Mouse (Mus musculus) kidney, adult 18-20 months (tissue): ENCODE results near the gene 2210011C24Rik.
"Not testable (repeated sequence)": the region's sequence is repeated elsewhere in the genome, so short reads cannot be mapped to it uniquely, and the experiment has no call there.

Source experiments
- DNase-seq: peaks from one replicate; pipeline ENCODE4 v3.0.0; 2021

Gene 2210011C24Rik

DNA sequence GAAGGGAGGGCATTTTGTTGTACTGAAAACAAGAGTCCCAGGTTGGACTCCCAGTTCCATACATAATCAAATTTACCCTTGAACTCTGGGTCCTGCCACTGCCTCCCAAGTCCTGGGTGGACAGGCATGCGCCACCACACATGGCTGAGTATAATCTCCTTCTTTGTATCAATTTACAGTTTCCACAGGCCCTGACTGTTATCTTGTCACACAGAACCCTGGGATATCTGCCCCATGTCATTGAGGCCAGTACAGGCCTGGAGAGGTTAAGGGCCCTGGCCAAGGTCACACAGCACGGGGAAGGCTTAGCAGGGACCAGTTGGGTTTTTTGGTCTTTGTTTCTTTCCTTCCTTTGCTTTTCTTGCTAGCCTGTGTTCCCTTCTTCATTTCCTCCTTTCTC, 19.5 kb downstream of the 2210011C24Rik start:
- DNase-seq: no peak

DNA sequence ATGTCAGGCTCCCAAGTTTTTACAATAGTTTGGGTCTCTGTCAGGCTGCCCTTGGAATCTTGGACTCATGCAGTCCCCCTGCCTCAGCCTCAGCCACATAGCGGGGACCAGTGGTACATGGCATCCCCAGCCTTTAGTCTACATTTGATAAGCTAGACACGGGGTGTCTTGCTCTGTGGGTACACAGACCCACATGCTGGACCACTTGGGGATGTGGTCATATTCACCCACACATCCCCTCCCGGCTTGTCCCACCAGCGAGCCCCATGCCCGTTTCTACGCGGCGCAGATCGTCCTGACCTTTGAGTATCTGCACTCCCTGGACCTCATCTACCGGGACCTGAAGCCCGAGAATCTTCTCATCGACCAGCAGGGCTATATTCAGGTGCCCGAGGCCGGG, 21.8 kb downstream of the 2210011C24Rik start:
- no peak for DNase-seq

DNA sequence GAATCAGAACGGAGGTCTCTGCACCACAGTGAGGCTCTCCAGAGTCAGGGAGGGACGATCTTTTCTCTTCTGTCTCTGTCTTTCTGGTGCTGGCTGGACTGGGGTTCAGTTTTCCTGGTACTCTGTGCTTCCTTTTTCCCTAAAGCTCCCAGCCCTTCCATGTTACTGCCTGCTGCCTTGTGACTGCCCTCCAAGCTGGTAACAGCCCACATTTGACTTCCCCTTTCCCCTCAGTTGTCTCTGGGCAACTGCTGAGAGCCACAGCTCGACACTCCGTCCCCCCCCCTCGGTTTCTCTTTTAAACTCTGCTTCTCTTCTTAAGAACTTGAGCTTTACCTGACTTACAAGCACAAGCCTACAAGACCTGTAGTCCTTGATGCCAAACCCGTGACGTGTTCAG, 22.7 kb downstream of the 2210011C24Rik start:
- DNase-seq: no peak

DNA sequence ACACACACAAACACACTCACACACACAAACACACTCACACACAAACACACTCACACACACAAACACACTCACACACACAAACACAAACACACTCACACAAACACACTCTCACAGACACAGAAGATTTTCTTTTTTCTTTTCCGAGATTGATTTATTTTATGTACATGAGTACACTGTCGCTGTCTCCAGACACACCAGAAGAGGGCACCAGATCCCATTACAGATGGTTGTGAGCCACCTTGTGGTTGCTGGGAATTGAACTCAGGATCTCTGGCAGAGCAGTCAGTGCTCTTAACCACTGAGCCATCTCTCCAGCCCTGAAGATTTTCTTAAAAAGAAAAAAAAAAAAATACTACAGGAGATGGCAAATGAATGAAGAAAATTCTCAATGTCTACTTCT, 28.7 kb downstream of the 2210011C24Rik start:
- not testable (repeated sequence) for DNase-seq

DNA sequence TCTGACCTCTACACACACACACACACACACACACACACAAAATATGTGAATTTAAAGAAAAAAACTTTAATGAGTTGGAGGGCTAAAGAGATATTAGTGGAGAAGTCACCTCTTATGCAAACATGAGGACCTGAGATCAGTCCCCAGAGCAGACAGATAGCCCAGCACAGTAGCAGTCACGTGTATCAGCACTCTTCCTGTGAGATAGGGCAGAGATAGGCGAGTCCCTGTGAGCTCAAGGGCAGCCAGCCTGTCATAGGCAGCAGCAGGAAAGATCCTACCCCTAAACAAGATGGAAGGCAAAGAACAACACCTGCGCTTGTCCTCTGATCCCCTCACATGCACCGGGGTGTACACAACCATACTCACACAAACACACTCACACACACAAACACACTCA, 29.5 kb downstream of the 2210011C24Rik start:
- no peak for DNase-seq

DNA sequence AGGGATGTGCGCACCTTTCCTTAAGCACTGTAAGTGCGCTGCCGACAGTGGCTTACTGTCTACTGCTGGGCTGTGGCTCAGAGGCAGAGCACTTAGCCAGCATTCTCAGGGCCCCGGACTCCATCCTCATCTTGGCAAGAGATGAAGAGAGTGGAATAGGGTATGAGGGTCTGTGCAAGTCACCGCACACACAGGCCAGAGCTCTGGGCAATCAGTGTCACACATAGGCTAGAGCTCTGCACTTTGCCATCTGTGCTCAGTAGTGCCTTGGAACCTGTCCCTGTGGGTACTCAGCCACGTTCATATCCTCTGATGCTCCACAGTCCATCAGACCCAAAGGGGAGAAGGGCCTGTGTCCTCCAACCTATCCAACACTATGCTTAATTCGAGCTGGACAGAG, 30.4 kb downstream of the 2210011C24Rik start:
- no peak for DNase-seq

DNA sequence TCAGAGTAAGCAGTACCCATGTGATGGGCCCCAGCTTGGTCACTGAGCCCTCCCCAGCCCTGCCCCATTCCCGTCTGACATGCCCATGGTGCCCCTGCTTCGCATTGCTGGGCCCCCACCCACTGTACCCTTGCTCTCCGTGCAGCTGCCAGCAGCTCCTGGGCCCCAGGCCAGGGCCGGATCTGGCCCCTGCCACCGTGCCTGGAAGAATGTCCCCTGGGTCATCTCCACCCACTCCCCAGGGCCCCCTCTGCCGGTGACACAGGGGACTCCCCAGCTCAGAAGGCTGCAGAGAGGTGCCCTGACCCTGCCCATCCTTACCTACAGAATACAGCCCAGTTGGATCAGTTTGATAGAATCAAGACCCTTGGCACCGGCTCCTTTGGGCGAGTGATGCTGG, 31.1 kb downstream of the 2210011C24Rik start:
- no peak for DNase-seq

DNA sequence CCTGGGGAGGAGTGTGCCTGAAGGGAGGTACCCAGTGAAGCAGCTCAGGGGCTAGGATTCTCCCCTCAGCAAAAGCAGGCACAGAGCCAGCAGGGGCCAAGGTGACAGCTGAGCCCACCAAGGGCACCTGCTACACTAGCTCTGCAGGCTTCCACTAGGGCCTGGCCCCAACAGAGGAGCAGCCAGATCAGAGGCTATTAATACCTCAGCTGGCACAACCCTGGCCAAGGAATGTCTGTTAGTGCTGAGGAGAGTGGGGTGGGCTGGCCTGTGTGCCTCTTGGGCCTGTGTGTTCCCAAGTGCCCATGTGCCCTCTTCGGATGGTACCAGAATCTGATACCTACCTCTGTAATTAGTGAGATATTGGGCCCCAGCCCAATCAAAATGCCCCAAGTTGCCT, 31.7 kb downstream of the 2210011C24Rik start:
- DNase-seq: no peak

DNA sequence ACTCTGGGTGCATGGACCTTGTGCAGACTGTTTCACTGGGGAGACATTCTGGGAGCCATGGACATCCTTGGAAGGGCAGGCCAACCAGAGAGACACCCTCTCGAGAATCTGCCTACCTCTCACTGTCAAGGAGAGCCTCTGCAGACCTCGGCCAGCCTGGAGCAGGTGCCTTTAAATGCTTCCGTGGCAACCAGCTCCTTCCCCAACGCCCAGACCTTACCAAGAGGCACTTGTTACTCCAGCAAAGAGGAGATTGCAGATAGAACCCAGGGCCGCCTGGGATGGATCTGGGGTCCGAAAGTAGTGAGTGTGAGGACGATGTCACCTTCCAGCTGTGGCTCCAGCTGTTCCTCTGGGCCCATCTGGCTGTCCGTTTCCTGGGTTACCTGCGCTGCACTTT, 33.8 kb downstream of the 2210011C24Rik start:
- DNase-seq: no peak

DNA sequence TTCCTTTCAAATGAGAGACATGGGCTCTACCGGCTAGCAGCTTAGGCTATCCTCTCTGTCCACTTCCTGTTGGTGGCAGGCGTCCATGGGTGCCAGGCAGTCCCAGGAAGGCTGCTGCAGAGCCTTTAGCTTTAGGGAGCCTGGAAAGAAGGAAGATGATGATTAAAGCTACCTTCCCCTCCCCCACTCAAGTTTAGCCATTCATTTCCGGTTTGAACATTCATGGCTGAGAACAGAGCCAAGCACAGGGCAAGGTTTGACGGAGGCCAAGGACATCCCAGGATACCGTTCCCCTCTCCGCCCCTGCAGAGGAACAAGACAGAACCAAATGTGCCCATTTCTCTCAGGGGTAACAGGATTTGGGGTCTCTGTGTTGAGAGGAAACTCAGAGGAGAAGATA, 34.3 kb downstream of the 2210011C24Rik start:
- DNase-seq: peak; percentile 42

DNA sequence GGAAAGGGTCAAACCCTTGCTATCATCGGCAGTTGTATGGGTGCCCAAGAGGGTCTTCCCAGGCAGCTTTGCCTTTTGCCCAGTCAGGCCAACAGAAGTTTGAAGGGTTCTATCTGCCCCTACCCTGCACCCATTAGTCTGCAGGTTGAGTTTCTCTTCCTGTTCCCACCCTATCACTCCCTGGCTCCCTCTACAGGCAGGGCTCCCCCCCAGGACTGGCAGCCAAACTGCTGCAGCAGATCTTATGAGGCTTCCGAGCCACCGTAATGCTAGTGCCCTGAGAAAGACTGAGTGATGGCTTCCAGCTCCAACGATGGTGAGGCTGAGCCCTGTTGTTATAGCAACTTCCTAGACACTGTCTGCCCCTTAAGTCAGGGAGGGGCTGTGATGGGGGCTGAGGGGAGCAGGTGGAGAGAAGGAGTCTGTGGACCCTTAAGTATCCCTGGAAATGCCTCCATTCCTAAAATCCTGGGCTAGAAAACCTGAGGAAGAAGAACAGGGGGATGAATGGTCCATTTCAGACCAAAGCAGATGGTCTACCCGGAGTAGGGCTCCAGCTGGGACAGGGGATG, 35.1 kb downstream of the 2210011C24Rik start:
- DNase-seq: no peak

DNA sequence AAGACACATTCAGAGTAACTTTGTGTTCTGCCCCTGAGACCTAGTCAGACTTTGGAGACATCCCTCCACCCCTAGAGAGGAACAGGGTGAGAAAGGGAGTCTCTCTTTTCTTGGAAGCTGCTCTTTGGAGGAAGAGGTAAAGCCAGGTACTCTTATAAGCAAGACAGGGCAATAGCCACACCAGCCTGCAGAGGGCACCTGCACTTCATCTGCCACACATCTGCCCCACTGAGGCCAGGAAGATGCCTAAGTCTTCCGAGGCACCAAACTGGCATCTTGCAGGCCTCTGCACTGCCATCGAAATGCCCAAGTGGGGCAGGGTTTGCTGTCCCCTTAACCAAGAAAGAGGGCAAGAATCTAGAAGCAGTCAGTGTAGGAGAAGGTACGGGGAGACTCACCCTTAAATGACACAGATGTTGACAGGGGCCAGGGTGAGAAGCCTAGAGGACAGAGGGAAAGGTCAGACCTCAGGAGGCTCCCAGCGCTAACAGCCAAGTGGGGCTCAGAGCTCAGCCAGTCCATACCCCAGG, 35.8 kb downstream of the 2210011C24Rik start:
- peak; percentile 58 for DNase-seq

DNA sequence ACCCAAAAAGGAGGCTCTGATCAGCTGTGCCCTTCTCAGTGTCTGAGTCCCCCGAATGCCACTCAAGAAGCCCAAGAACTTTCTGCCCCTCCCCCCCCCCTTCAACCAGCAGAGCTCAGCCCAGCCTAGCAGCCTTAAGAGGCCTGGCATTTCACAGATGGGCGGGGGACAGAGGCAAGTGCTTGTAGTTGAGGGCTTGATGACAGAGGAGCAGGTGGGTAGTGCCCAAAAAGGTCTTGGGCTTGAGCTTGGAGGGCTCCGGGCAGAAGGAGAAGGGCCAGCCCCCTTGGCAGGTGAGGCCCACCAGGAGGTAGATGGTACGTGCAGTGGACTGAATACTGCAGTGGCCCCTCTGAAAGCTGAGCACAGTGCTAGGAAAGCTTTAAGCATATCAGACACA, 37.5 kb downstream of the 2210011C24Rik start:
- DNase-seq: no peak

DNA sequence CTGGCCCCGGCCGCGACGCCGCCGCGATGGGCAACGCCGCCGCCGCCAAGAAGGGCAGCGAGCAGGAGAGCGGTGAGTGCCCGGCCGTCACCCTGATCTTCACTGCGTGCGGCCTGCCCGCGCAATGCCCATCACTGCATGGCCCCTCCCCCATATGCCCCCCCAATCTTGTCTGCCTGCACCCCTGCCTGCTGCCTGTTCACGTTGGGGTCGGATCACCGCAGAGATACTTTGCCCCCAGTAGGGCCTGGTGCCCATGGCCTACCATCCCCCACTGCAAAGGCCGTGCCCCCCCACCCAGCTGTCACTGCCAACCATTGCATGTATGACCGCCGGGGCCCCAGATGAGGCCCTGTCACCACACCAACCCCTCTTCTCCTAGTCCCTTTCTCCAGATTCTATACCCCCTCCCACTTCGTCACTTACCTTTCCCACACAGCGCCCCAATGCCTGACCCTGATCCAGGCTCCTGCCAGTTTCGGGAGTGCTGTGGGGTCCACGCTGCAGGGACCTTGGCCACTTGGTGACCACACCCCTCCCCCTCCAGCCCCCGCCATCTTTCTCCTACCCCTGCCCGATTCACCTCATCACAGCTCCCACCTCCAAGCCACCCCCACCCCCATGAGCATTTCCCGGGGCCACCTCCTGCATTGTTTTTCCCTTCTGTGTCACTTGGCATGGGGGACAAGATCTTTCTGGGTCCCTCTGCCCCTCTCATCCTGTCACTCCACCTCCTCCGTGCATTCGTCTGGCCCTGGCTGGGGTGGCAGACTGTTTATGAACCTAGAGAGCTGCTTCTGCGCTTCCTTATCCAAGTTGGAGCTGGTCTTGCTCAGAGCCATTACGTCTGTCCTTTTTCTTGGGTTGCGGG, 38.6 kb downstream of the 2210011C24Rik start:
- no peak for DNase-seq

DNA sequence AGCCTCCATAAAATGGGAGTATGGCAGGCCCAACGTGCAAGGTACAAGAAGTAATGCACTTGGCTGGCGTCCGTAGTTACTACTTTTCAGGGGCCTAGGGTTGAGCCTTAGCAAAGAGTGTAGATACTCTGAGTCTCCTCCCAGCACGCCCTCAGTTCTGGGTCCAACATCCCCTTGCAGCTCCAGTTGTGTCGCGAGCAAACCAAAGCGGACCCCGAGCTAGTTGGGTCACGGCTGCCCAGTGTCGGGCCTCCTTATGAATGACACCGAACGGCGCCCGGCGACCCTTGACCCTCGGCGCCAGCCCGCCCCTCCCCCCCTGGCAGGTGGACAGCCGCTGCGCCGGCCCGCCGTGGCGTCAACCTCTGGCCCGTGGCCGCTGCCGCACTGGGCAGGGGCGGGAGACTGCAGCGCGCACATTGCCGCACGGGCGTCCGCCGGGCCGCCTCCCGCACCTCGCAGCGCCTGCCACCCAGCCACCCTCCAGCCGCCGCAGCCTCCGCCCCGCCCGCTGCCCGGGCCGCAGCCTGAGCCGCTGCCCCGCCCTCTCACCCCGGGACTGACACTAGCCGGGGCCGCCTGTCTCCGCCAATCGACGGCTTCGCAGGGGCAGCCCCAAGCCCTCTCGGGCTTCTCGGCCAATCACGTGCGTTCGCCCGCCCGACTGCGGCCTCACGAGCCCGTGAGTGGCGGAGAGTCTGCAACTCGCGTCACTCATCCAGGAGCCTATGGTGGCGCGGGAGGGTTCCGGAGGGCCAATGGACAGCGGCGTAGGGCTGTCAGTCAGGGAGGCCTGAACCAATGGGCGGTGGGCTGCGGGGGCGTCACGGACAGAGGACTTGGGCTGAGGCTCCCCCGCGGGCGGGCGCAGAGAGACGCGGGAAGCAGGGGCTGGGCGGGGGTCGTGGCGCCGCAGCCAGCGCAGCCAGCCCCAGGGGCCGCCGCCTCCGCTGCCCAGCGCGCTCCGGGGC, 39.5 kb downstream of the 2210011C24Rik start, which contains the start of gene Prkaca:
TSS of gene Prkaca (plus strand) at position 844 of the 971 bp plus-strand sequence.
- peak; percentile 96 for DNase-seq

DNA sequence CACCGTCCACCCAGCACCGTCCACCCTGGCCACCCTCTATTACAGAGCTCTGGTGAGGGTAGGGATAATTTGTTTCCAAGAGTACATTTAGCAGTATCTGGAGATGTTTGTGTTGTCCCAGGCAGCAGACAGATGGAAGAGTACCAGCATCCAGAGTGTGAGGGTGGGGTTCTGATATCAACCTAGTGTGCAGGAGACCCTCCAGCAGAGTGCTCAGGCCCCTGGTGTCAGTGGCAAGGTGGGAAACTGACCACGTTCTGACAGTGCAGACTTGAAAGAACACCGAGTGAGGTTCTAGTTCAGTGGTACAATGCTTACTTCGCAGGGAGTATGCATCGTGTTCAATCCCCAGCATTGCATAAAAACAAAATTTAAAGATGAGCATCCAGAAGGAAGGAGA, 40.3 kb downstream of the 2210011C24Rik start:
- DNase-seq: no peak

DNA sequence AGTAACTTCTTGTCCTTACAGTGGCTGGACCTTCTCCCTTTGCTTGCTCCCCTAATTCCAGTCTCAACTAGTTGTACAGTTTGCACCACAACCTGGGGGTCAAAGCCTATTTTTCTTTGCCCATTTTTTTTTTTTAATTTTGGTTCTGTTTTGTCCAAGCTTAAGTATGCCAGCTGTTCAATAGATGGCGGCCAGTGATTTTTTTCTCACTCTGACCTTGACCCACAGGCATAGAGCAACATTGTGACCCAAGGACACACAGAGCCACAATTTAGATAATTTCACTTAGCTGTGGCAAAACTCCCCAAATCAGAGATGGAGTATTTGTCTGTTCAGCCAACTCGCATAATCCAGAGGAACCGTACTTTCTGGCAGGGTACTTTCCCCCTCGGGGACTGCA, 40.9 kb downstream of the 2210011C24Rik start:
- no peak for DNase-seq

DNA sequence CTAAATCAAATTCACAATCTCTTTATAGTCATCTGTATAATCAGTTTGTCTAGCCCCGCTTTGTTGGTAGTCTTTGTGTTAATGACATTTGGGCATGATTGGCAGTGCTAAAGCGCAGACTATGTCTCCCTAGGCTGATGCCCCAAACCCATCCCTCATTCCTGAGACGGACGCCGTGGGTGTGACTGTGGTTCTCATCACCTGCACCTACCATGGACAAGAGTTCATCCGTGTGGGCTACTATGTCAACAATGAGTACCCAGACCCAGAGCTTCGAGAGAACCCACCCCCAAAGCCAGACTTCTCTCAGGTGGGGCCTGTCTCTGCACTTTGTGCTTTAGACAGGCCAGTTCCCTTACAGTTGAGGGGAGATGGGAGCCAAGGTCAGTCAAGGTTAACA, 44.3 kb downstream of the 2210011C24Rik start:
- DNase-seq: no peak

DNA sequence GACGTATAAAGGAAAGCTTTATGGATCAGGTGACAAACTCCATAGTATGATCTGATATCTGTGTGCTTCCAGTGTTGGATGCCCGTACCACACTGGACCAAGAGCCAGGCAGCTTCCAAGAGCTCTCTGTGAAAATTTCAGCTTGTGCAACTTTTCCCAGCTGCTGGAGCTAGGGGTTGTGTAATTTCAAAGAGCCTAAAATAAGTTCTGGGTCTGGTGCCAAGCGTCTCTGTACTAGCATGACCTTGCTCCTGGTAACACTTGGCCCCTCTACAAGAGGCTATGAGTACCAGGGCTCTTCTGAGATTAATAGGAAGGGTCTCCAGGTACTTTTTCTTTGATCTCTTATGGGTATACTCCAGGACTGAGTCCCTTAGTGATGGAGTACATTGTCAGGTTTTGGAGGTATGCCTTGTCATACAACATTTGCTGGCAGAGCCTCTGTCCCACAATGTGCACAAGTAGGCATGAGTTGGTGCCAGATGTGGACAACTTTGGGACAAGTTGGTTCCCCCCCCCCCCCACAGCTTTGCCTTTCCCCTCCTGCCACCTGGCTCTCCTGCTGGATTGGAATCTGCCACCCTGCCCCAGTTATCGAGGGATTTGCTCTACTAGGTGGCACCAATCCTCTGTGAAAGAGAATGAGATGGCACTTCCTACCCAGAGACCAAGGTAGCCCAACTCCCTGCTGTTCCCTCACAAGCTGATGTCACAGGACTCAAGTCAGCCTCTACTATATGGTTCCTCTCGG, 47.8 kb downstream of the 2210011C24Rik start:
- DNase-seq: no peak
